Comparison of ENCODE assay signal across 8 mouse cellular contexts in genomic region chr13:88823522-88824419, GRCm38 (mm10). TPM values are rescaled to one million over a fixed set of nuclear protein-coding genes. Genes with fewer than 3 reads are reported as not detected.
DNase-seq lines count a peak whose midpoint lies in the region.

No protein-coding gene starts in this region.

- peak; percentile 38 to 53 for DNase-seq in cerebellum, postnatal 25 days
- no peak for DNase-seq in cerebellum, adult 11-12 months
- peak; percentile 19 to 27 for DNase-seq in adrenal gland, postnatal 36 days
- DNase-seq in frontal cortex, postnatal 14 days (ENCODE audit: low spot score in 2 of 2): peak; percentile 39 to 41
- DNase-seq in layer of hippocampus, postnatal 25 days (ENCODE audit: extremely low spot score in 1 of 2, low spot score in 1 of 2): peak; percentile 48 to 56
- peak; percentile 24 for DNase-seq in lung, postnatal 14 days
- DNase-seq in right cerebral cortex, postnatal 36 days (ENCODE audit: low spot score in 2 of 2): peak; percentile 58 to 67
- no peak for DNase-seq in thymus, adult 18-20 months

RNA-seq across cellular contexts. Expression of gene Edil3, which starts 2.5 kb away (rescaled TPM):
- total RNA-seq in adrenal gland, postnatal 36 days (2021): 1 to 10 TPM; 2.4 to 3.7 TPM
- total RNA-seq in layer of hippocampus, postnatal 25 days (2021): 10 to 100 TPM; 59.8 to 64.3 TPM

Comparison
In these comparisons a context has a peak if more than half of its experiments do, and no peak if none do; other contexts are left out.
1. DNase-seq: peak in cerebellum, postnatal 25 days (2 of 2), adrenal gland, postnatal 36 days (2 of 2), frontal cortex, postnatal 14 days (2 of 2), layer of hippocampus, postnatal 25 days (2 of 2), lung, postnatal 14 days (single experiment) and right cerebral cortex, postnatal 36 days (2 of 2); none in cerebellum, adult 11-12 months (single experiment) and thymus, adult 18-20 months (0 of 2).
2. RNA of gene Edil3, which starts 2.5 kb away (total RNA-seq): 59.8 to 64.3 TPM in layer of hippocampus, postnatal 25 days; 2.4 to 3.7 TPM in adrenal gland, postnatal 36 days; every median in the first group is over 10 times any median in the second.